Mouse (Mus musculus): ENCODE measurements around the gene Fam13a. TPM values are rescaled to one million over a fixed set of nuclear protein-coding genes. Genes with fewer than 3 reads are reported as not detected.

Gene Fam13a
- total RNA-seq, 2 experiments from 2014 or later = 17.3 to 22.0 TPM

- DNase-seq = no peak
Measured at GRCm38 (mm10) chr6:59014088-59014759, 10.1 kb downstream of the Fam13a start.

GRCm38 (mm10) chr6:59010792-59011191, 13.6 kb downstream of the Fam13a start:
- intact Hi-C loops (cut with DNase I) = no loop called here
- no peak for DNase-seq

More at GRCm38 (mm10) chr6:59014088-59014759, 10.1 kb downstream of the Fam13a start:
- intact Hi-C loops (cut with DNase I) = no loop called here

GRCm38 (mm10) chr6:59004630-59005029, 19.7 kb downstream of the Fam13a start:
- intact Hi-C loops (cut with DNase I) = no loop called here
- no peak for DNase-seq

- intact Hi-C loops (cut with DNase I) = no loop called here
- peak; percentile 46 to 52 for DNase-seq
Measured at GRCm38 (mm10) chr6:58999044-58999453, 25.3 kb downstream of the Fam13a start.

GRCm38 (mm10) chr6:58998528-58998927, 25.8 kb downstream of the Fam13a start:
- DNase-seq = no peak
- intact Hi-C loops (cut with DNase I) = no loop called here

- intact Hi-C loops (cut with DNase I) = no loop called here
- DNase-seq = no peak
Measured at GRCm38 (mm10) chr6:58989149-58989548, 35.2 kb downstream of the Fam13a start.

- DNase-seq = no peak
- intact Hi-C loops (cut with DNase I) = no loop called here
Measured at GRCm38 (mm10) chr6:58988706-58989105, 35.6 kb downstream of the Fam13a start.

- intact Hi-C loops (cut with DNase I) = no loop called here
- DNase-seq = no peak
Measured at GRCm38 (mm10) chr6:58987166-58987565, 37.2 kb downstream of the Fam13a start.

- intact Hi-C loops (cut with DNase I) = no loop called here
- DNase-seq = no peak
Measured at GRCm38 (mm10) chr6:58985186-58985585, 39.2 kb downstream of the Fam13a start.

GRCm38 (mm10) chr6:58975249-58975648, 49.1 kb downstream of the Fam13a start:
- intact Hi-C loops (cut with DNase I) = no loop called here
- DNase-seq = no peak

GRCm38 (mm10) chr6:58974428-58974827, 49.9 kb downstream of the Fam13a start:
- no peak for DNase-seq
- intact Hi-C loops (cut with DNase I) = no loop called here

GRCm38 (mm10) chr6:58972873-58973272, 51.5 kb downstream of the Fam13a start:
- no peak for DNase-seq
- intact Hi-C loops (cut with DNase I) = no loop called here

- intact Hi-C loops (cut with DNase I) = no loop called here
- DNase-seq = no peak
Measured at GRCm38 (mm10) chr6:58968272-58968671, 56.1 kb downstream of the Fam13a start.

- intact Hi-C loops (cut with DNase I) = no loop called here
- no peak for DNase-seq
Measured at GRCm38 (mm10) chr6:58965071-58965831, 59.1 kb downstream of the Fam13a start.

- no peak for DNase-seq
- intact Hi-C loops (cut with DNase I) = no loop called here
Measured at GRCm38 (mm10) chr6:58964565-58964964, 59.8 kb downstream of the Fam13a start.

- DNase-seq = no peak
- intact Hi-C loops (cut with DNase I) = no loop called here
Measured at GRCm38 (mm10) chr6:58964091-58964490, 60.3 kb downstream of the Fam13a start.

- no peak for DNase-seq
- intact Hi-C loops (cut with DNase I) = no loop called here
Measured at GRCm38 (mm10) chr6:58962691-58963090, 61.7 kb downstream of the Fam13a start.

GRCm38 (mm10) chr6:58960523-58960922, 63.8 kb downstream of the Fam13a start:
- no peak for DNase-seq
- intact Hi-C loops (cut with DNase I) = no loop called here

- no peak for DNase-seq
- intact Hi-C loops (cut with DNase I) = no loop called here
Measured at GRCm38 (mm10) chr6:58951128-58951992, 73.0 kb downstream of the Fam13a start.

GRCm38 (mm10) chr6:58950410-58950809, 73.9 kb downstream of the Fam13a start:
- intact Hi-C loops (cut with DNase I) = no loop called here
- no peak for DNase-seq

GRCm38 (mm10) chr6:58946840-58947239, 77.5 kb downstream of the Fam13a start:
- intact Hi-C loops (cut with DNase I) = no loop called here
- no peak for DNase-seq
